Mouse (Mus musculus): Measurements from ENCODE around the gene Scgb2b12.
"Not testable (repeated sequence)": the region's sequence is repeated elsewhere in the genome, so short reads cannot be mapped to it uniquely, and the experiment has no call there.

Scgb2b12 gene

GRCm38 (mm10) chr7:32327145-32327544 is at the start of gene Scgb2b12:
TSS of gene Scgb2b12 (minus strand) at chr7:32327245.
- not testable (repeated sequence) for DNase-seq (ENCODE audit: low spot score)

GRCm38 (mm10) chr7:32333882-32334281 is 6.8 kb upstream of the Scgb2b12 start, which contains the start of gene Scgb1b12:
TSS of gene Scgb1b12 (plus strand) at chr7:32334182.
- DNase-seq (ENCODE audit: low spot score): not testable (repeated sequence)
